Mouse (Mus musculus): ENCODE results near the gene Zfp12. TPM values are rescaled to one million over a fixed set of nuclear protein-coding genes. Genes with fewer than 3 reads are reported as not detected.
A peak's percentile ranks its signal among the peaks of the same experiment; 100 is the strongest.

The Zfp12 gene
- polyA plus RNA-seq, 1 experiment from 2014 or later: 15.0 TPM

DNA sequence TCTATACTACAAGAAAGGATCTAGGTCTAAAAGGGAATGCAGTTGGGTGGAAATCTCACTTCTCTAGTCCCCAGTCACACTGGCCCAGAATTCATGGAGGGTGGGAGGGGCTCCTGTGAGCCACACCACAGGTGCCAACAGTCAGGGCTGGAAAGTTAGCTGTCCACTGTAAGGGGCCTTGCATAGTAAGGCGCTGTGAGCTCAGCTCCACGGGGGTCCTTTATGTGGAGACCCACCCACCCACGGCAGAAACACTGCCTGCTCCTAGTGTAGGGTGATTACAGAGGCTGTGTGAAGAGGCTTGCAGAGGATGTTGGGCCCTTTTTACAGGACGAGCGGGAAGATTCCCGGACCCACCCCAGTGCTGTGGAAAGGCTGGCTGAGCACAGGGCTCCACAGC, 17.1 kb downstream of the Zfp12 start:
- Histone ChIP-seq H3K4me3 (no peak overlapping the region), H3K4me2 (no peak overlapping the region), H3K9me3 (no peaks in the 10 kb centered on the region), H3K9ac (no peak overlapping the region), H3K4me1 (peaks cover 22% of the 10 kb centered on the region), H3K36me3 (peaks cover 22% of the 10 kb centered on the region), H3K27me3 (peaks cover 64% of the 10 kb centered on the region), H3K27ac (no peak overlapping the region)
- no peak for ATAC-seq (ENCODE audit: borderline replicate concordance, extremely low read depth, low FRiP score, low TSS enrichment)
- WGBS: 65% methylated on average over 6 of the region's 6 CpGs

DNA sequence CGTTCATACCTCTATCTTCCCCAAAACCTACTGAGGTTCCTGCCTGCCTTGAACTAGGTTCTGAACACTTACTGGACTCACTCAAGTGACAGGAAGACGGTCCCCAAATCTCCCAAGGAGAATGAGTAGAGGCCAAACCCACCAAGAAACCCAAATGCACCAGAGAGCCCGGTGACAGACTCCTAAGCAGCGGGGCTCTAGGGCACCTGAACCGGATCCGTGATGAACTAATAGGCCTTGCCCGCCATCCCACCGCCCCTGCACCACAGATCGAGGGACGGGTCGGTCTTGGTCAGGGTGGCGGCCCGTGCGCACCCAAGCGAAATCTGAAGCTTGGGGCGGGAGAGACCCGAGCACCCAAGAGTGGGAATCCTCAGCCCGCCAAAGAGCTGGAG, 17.8 kb downstream of the Zfp12 start:
- Histone ChIP-seq H3K36me3 (peaks cover 16% of the 10 kb centered on the region; the same call in 1 of the 2 replicates), H3K27ac (no peak overlapping the region), H3K4me2 (peak overlapping the region; percentile 77), H3K4me3 (peak overlapping the region; percentile 37), H3K9me3 (no peaks in the 10 kb centered on the region), H3K9ac (no peak overlapping the region), H3K27me3 (peaks cover 71% of the 10 kb centered on the region), H3K4me1 (peaks cover 22% of the 10 kb centered on the region)
- ATAC-seq (ENCODE audit: borderline replicate concordance, extremely low read depth, low FRiP score, low TSS enrichment): no peak; the same call in 1 of the 2 replicates
- 42% methylated on average over 18 of the region's 18 CpGs for WGBS

DNA sequence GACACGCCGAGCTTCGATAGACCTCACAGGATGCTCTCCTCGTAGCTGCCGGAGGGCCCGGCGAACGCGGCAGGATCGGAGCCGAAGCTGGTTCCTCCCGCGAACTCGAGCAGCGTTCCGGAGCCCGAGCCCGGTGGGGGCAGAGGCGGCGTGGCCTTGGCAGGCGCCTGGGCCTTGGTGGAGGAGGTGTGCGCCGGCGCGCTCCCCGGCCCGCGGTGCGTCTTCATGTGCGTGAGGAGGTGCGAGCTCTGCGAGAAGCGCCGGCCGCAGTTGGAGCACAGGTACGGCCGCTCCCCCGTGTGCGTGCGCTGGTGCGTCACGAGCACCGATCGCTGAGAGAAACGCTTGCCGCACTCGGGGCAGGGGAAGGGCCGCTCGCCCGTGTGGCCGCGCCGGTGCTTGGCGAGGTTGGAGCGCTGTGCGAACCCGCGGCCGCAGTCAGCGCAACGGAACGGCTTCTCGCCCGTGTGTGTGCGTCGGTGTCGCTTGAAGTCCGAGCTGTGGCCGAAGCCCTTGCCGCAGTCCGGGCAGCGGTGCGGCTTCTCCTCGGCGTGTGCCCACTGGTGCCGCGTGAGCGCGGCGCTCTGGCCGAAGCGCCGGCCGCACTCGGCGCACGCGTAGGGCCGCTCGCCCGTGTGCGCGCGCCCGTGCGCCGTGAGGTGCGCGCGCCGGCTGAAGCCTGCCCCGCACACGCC, 18.4 kb downstream of the Zfp12 start:
- ATAC-seq (ENCODE audit: borderline replicate concordance, extremely low read depth, low FRiP score, low TSS enrichment): no peak; the same call in 1 of the 2 replicates

DNA sequence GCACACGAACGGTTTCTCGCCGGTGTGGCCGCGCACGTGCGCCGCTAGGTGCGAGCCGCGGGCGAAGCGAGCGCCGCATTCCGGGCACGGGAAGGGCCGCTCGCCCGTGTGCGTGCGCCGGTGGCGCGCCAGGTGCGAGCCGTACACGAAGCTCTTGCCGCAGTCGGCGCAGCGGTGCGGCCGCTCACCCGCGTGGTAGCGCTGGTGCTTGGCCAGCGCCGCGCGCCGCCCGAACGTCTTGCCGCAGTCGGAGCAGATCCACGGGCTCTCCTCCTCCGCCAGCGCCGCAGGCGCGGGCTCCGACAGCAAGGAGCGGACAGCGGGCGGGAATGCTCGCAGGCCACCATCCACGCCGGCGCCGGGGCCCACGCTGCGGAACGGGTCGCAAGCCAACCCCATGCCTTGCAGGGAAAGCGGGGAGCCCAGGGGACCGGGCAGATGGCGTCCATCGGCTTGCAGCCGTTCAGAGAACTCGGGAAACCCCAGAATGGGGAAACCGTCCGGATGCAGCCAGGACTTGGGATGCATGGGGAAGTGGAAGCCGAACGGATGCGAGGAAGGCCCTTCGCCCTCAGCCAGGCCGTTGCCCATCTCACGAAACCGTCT, 19.0 kb downstream of the Zfp12 start:
- WGBS: 6% methylated on average over 73 of the region's 81 CpGs
- Histone ChIP-seq H3K4me1 (peaks cover 22% of the 10 kb centered on the region), H3K36me3 (peaks cover 6% of the 10 kb centered on the region; the same call in 1 of the 2 replicates), H3K27ac (no peak overlapping the region), H3K9me3 (no peaks in the 10 kb centered on the region), H3K9ac (no peak overlapping the region), H3K4me3 (peak overlapping the region; percentile 37), H3K4me2 (peak overlapping the region; percentile 77), H3K27me3 (peaks cover 80% of the 10 kb centered on the region)
- ATAC-seq (ENCODE audit: borderline replicate concordance, extremely low read depth, low FRiP score, low TSS enrichment): no peak

More for the DNA sequence above, 18.4 kb downstream of the Zfp12 start:
- Histone ChIP-seq H3K4me2 (peak overlapping the region; percentile 77), H3K36me3 (peaks cover 12% of the 10 kb centered on the region; the same call in 1 of the 2 replicates), H3K27me3 (peaks cover 77% of the 10 kb centered on the region), H3K4me3 (peak overlapping the region; percentile 37), H3K9ac (no peak overlapping the region), H3K9me3 (no peaks in the 10 kb centered on the region), H3K4me1 (peaks cover 22% of the 10 kb centered on the region), H3K27ac (no peak overlapping the region)
- WGBS: 2% methylated on average over 103 of the region's 103 CpGs

DNA sequence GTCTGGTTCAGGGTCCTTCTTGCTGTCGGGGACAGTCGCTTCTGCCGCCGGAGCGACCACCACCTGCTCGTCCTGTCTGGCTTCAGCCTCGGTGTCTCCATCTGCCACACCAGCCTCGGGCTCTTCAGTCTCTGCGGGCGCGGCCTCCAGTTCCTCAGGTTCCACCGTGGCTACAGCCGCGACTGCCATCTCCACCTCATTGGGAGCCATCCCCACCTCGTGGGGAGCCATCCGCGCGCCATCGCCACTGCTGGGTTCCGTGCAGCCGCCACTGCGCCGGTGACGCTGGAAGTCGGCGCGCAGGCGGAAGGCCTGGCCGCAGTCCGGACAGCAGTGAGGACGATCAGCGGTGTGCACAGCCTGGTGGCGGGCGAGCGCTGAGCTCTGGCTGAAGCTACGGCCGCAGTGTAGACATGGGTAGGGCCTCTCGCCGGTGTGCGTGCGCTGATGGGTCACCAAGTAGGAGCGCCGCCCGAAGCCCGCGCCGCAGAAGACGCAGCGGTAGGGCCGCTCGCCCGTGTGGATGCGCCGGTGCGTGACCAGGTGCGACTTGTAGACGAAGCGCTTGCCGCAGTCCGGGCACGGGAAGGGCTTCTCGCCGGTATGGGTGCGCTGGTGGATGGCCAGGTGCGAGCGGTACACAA, 19.6 kb downstream of the Zfp12 start:
- H3K9ac ChIP-seq: no peak overlapping the region
- H3K4me1 ChIP-seq: peaks cover 22% of the 10 kb centered on the region
- 18% methylated on average over 66 of the region's 66 CpGs for WGBS
- H3K4me3 ChIP-seq: peak overlapping the region; percentile 37
- peak overlapping the region; percentile 77 for H3K4me2 ChIP-seq
- H3K27me3 ChIP-seq: peaks cover 80% of the 10 kb centered on the region
- no peak for ATAC-seq (ENCODE audit: borderline replicate concordance, extremely low read depth, low FRiP score, low TSS enrichment)
- no peaks in the 10 kb centered on the region for H3K9me3 ChIP-seq
- H3K27ac ChIP-seq: no peak overlapping the region
- H3K36me3 ChIP-seq: peaks cover 5% of the 10 kb centered on the region; the same call in 1 of the 2 replicates

DNA sequence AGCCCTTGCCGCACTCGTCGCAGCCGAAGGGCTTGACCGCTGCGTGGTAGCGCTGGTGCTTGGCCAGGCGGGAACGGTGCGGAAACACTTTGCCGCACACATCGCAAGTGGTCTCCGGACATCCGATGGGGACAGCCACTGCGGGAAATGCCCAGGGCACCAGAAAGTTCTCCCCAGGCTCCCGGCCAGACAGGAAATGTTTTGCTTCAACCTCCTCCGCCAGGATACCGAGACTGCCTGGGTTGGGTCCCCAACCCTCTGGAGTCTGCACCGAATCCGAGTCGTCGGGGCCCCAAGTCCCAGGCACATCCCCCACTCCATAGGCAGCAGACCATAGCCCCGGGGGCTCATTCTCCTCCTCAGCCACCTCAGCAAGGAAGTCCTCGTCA, 20.2 kb downstream of the Zfp12 start:
- Histone ChIP-seq H3K27me3 (peaks cover 80% of the 10 kb centered on the region), H3K9me3 (no peaks in the 10 kb centered on the region), H3K36me3 (peaks cover 5% of the 10 kb centered on the region; the same call in 1 of the 2 replicates), H3K27ac (no peak overlapping the region), H3K4me2 (peak overlapping the region; percentile 77; the same call in 1 of the 2 replicates), H3K4me3 (peak overlapping the region; percentile 37; the same call in 1 of the 2 replicates), H3K4me1 (peaks cover 22% of the 10 kb centered on the region), H3K9ac (no peak overlapping the region)
- 24% methylated on average over 24 of the region's 24 CpGs for WGBS
- no peak for ATAC-seq (ENCODE audit: borderline replicate concordance, extremely low read depth, low FRiP score, low TSS enrichment)

DNA sequence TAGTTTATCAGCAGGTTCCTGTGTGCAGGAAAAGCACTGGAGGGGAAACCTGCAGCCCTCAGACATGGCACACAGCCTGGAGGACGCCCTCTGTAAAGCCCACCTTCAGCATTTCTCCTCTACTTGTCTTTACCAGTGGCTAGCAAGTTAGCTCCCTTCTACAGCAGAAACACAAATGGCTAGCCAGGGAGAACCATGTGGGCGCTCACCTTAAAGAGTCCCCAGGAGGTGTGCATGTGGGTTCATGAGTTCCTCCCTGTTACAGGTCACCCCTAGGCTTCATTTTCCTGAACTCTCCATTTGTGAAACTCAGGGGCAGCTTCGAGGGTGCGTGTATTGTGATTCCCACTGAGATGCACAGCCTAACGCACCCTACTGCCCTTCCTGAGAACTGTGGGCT, 20.8 kb downstream of the Zfp12 start:
- Histone ChIP-seq H3K9ac (no peak overlapping the region), H3K36me3 (peaks cover 5% of the 10 kb centered on the region; the same call in 1 of the 2 replicates), H3K4me3 (no peak overlapping the region), H3K27me3 (peaks cover 79% of the 10 kb centered on the region), H3K9me3 (no peaks in the 10 kb centered on the region), H3K4me1 (peaks cover 22% of the 10 kb centered on the region), H3K4me2 (no peak overlapping the region), H3K27ac (no peak overlapping the region)
- no peak for ATAC-seq (ENCODE audit: borderline replicate concordance, extremely low read depth, low FRiP score, low TSS enrichment)
- WGBS: 86% methylated on average over 5 of the region's 5 CpGs

DNA sequence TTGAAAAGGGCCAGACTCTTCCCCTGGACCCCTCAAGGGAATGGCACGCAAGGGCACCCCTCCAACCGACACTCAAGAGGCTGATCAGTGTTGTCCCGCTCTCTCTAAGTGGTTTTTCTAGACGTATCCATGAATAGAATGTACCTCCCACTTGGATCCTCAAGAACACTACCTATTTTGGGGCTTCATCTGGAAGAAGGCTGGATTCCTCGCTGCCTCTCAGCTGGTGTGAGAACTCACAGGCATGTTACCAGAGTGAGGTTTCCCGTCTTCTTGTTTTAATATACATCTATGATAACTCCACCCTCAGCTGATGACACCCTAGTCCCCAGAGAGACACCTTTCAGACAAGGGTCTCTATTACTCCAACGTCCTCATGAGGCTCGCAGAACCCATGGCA, 26.7 kb downstream of the Zfp12 start:
- no peak overlapping the region for H3K4me3 ChIP-seq
- no peak for ATAC-seq (ENCODE audit: borderline replicate concordance, extremely low read depth, low FRiP score, low TSS enrichment)
- WGBS: 84% methylated on average over 8 of the region's 8 CpGs
- H3K36me3 ChIP-seq: peaks cover 14% of the 10 kb centered on the region; the same call in 1 of the 2 replicates
- H3K27ac ChIP-seq: no peak overlapping the region
- no peaks in the 10 kb centered on the region for H3K9me3 ChIP-seq
- H3K27me3 ChIP-seq: peaks cover 20% of the 10 kb centered on the region
- no peak overlapping the region for H3K9ac ChIP-seq
- no peaks in the 10 kb centered on the region for H3K4me1 ChIP-seq
- H3K4me2 ChIP-seq: no peak overlapping the region

DNA sequence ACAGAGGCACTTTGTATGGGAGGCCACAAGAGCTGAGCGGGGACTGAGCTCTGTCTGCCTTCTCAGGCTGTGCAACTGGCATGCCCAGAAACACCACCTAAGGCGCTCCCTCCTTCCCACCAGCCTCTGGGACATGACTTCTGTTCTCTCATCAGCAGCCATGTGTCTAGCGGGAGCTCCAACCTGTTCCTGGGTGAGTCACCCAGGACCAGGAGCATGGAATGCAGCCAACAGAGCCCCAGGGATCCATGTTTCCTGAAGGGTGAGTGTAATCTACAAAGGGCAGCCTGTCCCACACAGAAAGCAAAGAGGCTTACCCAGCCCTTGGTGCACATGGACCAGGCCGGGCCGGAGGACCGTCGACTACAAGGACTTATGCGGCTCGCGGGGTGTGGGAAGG, 29.7 kb downstream of the Zfp12 start:
- 83% methylated on average over 10 of the region's 10 CpGs for WGBS
- Histone ChIP-seq H3K27me3 (no peaks in the 10 kb centered on the region), H3K9ac (no peak overlapping the region), H3K4me2 (no peak overlapping the region), H3K9me3 (no peaks in the 10 kb centered on the region), H3K36me3 (peaks cover 14% of the 10 kb centered on the region; the same call in 1 of the 2 replicates), H3K4me3 (no peak overlapping the region), H3K4me1 (peaks cover 6% of the 10 kb centered on the region; the same call in 1 of the 2 replicates), H3K27ac (no peak overlapping the region)
- no peak for ATAC-seq (ENCODE audit: borderline replicate concordance, extremely low read depth, low FRiP score, low TSS enrichment)

DNA sequence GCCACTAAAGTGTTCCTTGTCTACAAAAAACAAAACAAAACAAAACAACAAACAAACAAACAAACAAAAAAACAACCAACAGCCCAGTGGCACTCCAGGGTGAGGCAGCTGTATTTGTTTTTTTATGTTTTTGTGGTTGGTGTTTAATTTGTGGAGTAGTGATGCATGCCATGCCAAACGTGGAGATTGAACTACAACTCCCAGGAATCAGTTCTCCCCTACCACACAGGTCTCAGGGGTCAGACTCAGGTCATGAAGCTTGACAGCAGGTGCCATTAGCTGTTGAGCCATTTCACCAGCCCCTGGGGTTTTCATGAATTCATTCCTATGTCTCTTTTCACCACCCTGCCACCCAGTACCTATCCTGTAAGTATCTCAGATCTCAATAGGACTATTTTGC, 30.4 kb downstream of the Zfp12 start:
- Histone ChIP-seq H3K4me3 (no peak overlapping the region), H3K27ac (no peak overlapping the region), H3K4me2 (no peak overlapping the region), H3K9ac (no peak overlapping the region), H3K9me3 (no peaks in the 10 kb centered on the region), H3K27me3 (no peaks in the 10 kb centered on the region), H3K36me3 (peaks cover 14% of the 10 kb centered on the region; the same call in 1 of the 2 replicates), H3K4me1 (peaks cover 8% of the 10 kb centered on the region; the same call in 1 of the 2 replicates)
- 26% methylated on average over 1 of the region's 1 CpGs for WGBS
- ATAC-seq (ENCODE audit: borderline replicate concordance, extremely low read depth, low FRiP score, low TSS enrichment): no peak

DNA sequence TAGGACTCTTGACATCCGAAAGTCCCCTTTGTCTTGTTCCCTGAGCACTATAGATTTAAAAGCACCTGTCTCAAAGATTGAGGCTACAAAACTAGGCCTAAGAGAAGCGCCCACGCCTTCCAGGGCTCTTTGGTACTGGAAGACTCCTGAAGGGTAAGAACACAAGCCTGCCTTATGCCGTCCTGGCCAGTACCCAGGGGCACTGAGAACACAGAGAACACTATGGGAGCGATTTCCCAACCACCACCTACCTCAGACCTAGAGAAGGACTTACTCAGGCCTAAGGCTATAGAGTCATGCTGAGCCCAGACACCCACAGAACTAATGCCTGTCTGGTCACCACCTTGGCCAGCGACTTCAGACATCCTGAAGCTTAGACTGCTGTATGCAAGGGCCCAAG, 31.8 kb downstream of the Zfp12 start:
- ATAC-seq (ENCODE audit: borderline replicate concordance, extremely low read depth, low FRiP score, low TSS enrichment): no peak
- no peak overlapping the region for H3K4me2 ChIP-seq
- no peak overlapping the region for H3K27ac ChIP-seq
- H3K4me1 ChIP-seq: peaks cover 12% of the 10 kb centered on the region; the same call in 1 of the 2 replicates
- no peaks in the 10 kb centered on the region for H3K27me3 ChIP-seq
- WGBS: 81% methylated on average over 6 of the region's 6 CpGs
- H3K9me3 ChIP-seq: no peaks in the 10 kb centered on the region
- no peak overlapping the region for H3K4me3 ChIP-seq
- H3K36me3 ChIP-seq: peaks cover 14% of the 10 kb centered on the region; the same call in 1 of the 2 replicates
- no peak overlapping the region for H3K9ac ChIP-seq
